Mouse (Mus musculus): ENCODE data around the gene Kcnd3.
"Not testable (repeated sequence)": the region's sequence is repeated elsewhere in the genome, so short reads cannot be mapped to it uniquely, and the experiment has no call there.

The Kcnd3 gene

DNA sequence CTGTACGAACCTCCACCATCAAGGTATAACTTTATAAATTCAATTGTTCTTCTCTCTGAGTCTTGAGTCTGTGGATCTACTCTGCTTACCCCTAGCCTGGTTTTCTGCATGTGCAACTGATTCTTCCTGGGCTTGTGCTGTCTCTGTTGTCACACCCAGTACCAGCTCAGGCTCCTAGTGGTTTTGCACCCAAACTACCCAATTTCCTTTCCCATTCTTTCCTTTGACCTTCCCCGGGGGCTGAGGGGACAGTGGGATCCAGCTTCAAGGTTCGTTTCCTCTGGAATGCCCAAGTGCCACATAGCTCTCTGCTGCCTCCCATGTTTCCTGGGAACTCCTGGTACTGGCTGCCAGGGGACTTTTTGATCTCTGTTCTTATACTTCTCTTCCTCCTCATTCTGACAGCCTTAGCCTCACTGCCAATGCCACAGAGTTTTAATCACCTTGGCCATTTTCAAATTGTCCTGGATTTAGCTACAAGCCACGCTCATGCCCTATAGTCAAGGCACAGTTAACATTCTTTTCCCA lies 214.9 kb downstream of the Kcnd3 start:
- DNase-seq: no peak

DNA sequence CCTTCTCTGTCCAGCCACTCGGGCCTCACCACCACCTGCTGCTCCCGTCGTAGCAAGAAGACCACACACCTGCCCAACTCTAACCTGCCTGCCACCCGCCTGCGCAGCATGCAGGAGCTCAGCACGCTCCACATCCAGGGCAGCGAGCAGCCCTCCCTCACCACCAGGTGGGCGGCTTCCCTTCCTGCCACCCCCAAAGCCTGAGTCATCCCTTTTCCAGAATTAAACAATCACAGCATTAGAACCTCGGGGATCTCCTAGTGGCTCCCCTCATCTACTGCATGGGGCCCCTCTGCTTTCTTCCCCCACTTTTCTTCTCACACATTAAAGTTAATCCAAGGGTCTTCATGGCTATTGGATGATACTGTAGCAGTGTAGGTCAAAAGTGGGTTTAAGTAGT lies 216.0 kb downstream of the Kcnd3 start:
- DNase-seq: no peak

DNA sequence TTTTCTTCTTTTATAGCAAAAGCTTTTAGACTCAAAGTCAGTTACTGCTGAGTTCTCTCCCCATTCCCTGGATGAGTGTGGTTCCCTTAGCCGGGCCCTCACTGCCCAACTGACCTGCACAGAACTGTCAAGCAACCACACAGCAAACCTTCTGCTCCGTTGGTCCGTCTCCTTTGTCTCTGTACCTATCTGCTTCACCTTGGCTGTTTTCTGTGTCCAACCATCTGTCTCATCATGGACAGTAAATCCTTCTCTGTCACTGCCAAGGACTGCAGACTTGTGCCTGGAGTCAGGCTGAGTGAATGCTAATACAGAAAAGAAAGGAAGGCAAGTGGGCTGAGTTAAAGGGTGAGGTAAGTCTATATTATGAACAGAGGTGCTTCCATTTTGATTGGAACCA lies 217.6 kb downstream of the Kcnd3 start:
- DNase-seq: no peak

DNA sequence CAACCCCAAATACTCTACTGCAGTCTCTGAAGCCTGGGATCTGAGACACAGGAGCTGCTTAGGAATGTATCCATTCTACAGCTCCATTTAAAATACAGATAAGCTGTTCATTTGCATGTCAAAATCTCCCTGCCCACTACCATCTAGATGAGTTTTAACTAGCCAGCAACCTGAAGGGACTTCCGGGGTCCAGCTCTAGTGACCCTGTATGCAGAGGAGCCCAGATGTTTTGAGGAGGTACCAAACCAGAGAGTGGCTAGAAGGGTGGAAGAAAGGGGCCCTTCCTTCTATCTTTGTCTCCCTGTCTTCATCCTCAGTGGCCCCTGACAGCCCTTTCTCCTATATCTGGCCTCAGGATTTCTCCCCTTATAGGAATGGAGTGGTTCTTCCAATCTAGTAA lies 218.7 kb downstream of the Kcnd3 start:
- DNase-seq: no peak

DNA sequence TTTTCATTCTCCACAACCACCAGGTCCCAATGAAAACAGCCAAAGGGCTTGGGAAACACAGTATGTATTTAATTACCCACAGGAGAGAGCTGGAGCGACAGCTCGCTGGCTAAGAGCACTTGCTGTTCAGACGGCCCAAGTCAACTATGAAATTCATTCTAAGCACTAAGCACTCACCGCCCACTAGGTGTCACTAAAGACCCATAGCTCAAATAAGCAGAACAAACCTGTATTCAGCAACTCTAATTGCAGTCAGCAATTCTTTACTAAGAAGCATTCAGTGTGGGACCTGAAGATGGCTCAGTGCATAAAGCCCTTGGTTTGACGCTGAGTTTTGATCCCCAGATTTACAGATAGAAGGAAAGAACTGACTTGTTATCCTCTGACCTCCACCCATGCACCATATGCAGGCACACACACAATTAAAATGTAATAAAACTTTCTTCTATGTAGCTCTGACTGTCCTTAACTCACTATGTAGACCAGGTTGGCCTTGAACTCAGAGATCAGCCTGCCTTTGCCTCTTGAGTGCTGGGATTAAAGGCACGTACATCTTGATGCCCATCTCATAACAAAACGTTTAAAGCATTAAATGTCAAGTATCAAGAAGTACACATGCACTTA lies 222.6 kb downstream of the Kcnd3 start:
- DNase-seq: peak; percentile 62 to 69

DNA sequence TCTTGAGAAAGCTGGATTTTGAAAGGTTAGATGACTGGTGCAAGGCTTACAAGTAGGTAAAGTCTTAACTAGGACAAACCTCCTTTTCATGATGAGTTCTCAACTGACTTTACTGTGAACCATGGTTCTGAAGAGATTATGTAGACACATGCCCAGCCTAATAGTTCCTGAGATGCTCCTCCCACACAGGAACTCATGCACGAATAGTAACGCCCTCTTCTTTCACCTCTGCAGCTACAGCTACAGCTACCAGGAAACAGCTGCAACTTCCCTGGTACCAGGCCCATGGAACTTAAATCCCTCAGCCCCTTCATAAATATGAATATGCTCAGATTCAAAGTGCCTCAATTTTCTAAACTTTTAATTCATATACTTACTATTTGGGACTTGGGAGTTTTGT lies 223.8 kb downstream of the Kcnd3 start:
- DNase-seq: no peak

DNA sequence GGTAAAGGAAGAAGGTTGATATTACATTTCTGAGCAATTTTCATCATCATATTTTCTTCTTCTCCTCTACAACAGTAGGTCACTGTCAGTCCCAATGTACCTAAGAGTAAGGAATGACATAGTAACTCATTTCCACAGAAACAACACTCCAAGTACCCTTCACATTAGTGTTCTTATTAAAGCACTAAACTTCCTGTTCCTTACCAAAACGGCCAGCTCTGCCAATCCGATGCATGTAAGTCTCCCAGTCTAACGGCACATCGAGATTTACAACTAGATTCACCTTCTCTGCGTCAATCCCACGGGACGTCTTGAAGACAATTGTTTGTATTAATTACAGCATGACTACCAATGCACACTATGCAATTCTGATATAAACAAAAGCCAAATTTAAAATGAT lies 228.2 kb downstream of the Kcnd3 start:
- DNase-seq: no peak

DNA sequence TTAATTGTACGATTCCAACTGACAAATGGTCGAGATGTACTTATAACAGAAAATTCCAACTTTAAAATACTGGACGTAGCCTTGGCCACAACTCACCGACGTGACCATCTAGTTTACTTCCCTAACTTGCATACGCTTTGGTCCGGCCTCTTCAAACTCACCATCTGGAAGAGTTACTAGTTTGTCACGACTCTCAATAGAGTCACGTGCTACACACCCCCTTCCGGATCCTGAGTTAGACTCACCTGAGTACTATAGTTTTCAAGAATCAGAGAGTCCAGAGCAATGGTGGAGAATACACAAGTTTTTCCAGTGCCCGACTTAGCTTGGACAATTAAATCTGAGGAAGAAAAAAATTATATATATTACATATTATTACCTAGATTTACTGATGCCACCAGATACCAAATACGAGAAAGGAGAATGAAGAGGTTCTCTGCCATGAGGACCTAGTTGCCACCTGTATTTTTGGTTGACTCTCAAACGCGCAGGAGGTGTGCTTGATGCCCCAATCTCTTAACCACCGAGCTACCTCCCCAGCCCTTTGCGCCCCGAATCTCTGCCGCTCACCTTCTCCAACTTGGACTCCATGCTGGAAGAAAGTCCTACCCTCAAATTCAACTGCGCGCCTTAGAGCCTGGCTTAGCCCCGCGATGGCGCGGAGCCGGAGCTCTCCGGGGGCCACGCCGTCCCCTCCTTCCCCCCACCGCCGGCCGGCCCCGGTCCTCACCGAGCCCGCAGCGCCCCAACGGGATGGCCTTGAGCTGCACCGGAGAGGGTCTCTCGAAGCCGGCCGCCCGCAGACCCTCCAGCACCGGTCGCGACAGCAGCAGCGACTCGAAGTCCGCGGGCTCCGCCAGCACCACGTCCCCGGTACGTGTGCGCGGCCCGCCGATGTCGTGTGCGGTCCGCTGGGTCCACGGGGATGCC lies 234.5 kb downstream of the Kcnd3 start:
- DNase-seq: peak in 1 of 2 experiments; percentile 14

DNA sequence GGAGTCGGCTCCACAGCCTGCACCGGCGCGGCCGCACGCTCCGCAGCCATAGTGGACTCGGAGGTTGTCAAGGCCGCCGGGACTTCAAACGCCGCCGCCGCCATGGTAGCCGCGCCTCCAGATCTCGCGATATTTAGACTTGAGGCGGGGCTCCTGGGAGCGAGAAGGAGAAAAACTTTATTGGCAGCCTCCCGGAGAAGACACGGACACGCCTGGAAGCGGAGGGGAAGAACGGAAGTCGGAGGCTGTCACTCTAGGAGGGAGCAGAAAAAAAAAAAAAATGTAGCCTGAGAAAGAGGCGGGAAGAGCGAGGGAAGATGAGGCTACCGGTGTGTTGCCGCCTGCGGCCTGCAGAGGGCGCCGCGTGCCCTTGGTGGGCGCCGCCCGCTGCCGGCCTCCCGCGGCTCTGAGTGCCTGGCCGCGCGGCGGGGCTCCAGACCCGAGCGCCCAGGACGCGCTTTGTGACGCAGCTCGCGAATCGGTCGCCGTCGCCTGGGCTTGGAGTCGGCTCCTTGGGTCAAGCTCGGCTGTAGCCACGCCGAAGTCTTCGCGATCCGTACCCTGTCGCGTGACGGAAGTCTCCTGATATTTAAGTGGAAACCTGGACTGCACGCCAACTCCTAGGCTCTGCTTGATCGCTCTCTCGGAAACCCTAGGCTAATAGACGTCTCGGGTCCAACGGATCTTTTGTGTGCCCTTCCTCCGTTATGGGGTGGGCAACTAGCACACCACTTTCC lies 235.4 kb downstream of the Kcnd3 start, which contains the start of gene Ddx20:
TSS of gene Ddx20 (minus strand) at position 251 of the 737 bp plus-strand sequence.
- peak; percentile 95 to 98 for DNase-seq

DNA sequence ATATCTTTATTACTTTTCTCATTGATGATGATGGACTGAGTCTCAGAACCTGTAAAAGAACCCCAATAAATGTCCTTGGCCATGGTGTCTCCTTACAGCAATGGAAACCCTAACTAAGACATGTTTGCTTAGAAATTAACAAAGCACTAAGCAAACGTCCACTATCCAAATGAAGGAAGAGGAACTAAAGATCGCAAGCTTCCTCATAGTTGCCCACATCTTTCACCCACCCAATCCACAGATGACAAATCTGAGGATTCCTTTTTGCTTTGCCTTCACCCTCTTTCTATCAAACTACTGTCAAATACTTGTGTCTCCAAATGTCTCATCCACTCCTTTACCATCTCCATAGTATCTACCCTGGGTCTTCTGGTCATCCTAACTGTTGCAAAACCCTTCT lies 236.4 kb downstream of the Kcnd3 start:
- no peak for DNase-seq

DNA sequence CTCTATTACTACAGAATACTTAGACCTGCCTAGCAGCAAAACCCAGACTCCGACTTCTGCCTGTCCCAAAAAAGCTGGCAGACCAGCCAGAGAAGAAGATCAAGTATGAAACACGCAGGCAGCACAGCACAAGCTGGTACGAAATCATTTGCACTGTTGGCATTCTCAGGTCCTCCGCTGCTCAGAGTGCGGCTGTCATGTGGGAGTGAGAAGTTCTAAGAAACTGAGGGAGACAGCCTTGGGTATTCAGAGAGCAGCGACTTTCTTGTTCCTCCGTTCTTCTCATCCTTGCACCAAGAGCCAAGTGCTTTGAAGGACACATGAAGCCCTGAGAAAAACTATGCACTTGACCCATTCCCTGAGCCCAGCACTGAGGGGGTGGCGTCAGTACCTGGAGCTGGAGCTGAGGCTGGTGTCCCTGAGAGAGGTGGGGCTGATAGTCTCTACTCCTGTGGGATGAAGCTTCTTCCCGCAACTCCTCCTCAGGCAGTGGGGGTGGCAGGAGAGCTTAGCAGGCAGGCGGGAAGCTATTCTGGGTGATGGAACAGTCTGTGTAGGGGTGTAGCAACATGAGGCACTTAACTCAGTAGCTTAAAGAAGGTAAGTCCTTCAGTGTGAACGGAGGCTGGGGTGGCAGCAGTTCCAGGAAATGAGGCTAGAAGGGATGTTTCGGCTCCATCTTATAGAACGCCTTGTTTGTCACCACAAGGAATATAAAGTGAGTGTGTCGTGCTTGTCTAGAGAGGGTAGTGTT lies 241.4 kb downstream of the Kcnd3 start:
- no peak for DNase-seq

DNA sequence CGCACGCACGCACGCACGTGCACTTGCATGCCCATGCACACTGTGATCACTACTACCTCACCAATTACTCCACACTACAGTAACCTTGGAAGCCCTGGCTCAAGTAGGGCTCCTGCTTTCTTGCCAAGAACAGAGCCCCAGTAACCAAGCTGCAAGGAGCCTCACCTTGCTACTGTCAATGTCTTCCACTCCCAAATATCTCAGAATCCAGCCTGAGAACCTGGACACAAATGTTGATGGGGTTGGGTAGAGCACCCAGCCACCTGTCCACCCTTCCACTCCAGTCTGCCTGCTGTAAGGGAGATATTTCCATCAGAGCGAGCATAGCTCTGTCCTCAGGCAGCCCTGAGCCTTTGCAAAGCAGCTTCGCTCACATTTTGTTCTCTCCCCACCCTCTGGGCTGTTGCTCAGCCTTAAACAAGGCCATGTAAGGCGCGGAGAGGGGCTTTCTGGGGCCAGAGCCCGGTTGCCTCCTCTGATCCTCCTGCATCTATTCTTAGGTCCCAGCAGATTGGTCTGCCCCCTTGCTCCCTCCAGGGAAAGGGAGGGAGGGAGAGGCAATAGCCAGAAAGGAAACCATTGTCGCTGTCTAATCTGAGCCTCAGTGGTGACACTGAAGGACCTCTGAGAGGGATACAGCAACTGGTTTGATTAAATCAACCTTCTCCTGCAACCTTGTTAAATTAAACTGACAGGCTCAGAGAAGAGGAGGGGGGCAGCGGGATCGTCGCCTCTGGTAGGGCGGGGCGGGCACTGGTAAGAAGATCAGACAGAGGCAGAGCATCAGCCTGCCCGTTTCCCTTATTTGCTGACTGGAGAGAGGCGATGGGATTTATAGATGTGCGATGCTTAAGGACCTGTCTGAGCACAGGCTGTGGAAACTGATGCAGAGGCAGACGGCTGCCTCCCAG lies 243.6 kb downstream of the Kcnd3 start:
- no peak for DNase-seq

DNA sequence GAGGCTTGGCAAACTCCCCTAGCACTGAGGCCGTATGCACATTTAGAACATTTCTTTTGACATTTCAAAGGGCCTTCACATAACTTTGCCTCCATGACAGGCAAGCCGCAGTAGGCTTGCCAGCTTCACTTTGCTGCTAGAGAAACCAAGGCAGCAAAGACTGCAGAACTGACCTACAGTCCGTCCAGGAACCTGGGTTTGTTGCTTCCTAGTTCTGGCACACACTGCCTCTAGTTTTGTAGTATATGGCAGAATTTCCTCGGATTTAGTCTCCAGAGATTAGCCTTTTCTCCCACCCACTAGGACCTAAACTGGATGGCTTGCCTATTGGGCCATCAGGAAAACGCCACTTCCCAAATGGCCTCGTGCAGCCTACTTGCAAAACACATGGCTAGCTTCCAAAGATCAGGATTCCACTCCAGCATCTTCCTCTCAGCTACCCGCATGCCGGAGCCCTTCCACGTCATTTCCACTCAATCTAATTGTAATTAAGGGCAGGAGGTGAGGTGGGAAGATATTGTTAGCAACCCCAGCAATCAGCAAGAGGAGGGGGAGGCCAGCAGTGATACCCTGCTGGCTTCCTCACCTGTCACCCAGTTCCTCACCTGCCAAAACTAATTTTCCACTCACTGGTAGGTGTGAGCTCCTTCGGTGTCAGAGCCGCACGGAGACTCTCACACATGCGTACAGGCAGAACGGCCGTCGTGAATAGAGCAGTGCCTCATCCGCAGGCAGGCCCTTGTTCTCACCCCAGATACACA lies 244.4 kb downstream of the Kcnd3 start:
- DNase-seq: no peak

DNA sequence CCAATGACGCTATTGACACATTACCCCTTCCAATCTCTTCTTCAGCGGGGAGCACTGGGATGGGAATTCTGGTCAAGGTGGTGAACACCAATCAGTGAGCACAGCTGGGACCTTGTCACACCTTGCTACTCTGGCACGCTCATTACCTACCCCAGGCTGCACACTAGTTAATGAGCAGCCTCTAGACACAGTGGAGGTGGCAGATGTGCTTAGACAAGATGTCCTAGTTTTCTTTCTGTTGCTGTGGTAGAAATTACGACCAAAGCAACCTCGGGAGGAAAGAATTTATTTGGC lies 245.0 kb downstream of the Kcnd3 start:
- DNase-seq: no peak

DNA sequence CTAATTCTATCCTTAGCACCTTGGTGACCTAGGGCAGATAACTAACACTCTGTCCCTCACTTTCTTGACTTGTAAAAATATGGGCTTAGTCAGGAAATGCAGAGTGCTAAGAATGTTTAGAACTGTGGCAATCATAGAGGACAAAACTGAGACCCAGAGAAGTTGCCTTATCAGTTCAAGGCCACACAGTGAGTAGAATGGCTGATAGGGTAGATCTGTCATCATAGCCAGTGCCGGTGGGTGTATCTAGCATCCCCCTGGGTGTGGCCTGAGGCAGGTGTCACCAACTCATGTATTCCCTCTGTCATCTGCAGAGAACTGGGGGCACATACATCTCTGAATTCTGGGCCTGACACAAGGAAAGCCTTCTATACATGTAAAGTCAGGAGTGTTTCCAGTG lies 246.2 kb downstream of the Kcnd3 start:
- no peak for DNase-seq

DNA sequence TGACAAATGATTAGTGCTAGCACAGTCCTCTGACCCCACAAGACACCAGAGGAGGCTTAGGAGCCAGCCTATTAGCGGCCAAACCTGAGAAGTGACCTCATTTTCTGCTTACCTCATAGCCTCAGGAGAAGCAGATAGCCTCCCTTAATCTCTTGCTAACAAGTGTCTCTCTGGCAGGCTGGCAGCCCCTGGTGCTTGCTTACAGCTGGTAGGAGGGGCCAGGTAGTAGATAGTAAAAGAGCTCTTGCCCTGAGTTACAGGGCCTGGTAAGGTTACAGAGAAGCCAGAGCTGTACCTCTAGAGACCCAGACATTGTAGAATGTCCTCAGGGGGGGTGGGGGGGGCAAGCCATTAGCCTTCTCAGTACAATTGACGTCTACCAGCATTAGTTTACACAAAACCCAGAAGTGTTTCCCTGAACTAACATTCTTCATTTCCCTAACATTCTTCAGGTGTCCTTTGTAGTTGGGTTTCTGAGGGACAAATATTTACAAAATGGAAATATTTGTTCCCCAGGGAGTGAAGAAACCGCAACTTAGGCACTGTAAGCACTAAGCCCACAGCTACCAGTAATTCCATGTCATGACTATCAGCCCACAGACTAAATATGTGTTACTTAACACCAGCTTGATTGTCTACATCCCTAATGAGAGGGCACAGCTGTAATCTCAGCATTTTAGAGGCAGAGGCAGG lies 247.3 kb downstream of the Kcnd3 start:
- no peak for DNase-seq

DNA sequence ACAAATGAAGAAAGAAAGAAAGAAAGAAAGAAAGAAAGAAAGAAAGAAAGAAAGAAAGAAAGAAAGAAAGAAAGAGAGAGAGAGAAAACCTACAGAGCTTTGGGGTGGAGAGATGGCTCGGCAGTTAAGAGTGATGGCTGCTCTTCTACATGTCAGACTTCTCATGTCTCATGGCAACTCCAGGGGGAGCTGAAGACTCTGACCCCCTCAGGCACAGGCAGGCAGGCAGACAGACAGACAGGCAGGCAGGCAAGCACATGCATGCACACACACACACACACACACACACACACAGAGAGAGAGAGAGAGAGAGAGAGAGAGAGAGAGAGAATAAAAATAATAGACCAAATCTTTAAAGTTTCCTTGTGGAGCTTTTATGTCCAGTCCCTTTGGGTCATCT lies 248.7 kb downstream of the Kcnd3 start:
- not testable (repeated sequence) for DNase-seq

DNA sequence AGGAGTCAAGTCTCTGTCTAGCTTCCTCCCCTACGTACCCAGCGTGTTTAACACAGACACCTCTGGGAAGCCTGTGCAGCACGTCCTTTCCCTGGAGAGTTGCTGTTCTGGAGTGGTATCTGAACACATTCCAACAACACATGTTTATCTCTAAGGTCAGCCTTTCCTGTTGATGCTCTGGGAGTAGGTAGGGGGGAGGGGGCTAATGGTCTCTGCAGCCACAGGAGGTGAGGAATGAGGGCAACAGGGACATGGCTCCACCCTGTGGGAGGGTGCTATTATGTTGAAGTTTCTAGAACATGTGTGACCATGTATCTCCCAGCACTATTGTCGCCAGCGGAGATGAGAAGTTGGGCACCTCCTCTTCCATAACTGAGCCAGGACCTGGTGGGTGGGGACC lies 249.3 kb downstream of the Kcnd3 start:
- DNase-seq: no peak

DNA sequence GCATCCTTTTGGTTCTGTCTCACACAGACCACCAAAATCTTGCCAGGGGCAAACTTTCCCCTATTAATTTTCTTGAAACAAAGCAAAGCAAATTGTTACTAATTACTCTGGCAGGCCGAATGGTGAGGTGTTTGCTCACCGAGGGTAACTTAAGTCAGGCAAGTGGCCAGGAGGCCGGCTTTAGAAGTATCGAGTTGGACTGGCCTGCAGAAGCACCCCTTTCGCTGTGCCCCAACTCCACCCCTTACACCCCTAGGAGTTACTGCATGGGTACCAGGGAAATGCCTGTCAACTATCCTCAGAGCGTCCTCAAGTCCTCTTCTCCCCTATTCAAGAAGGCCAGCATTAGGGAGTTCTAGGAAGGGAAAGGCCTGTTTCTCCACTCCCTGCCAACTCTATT lies 251.4 kb downstream of the Kcnd3 start:
- no peak for DNase-seq

Measured in kidney, adult 8-10 months (tissue).